ENCODE assay signal across 19 mouse cellular contexts in genomic region chr11:18954852-18955251, GRCm38 (mm10).
DNase-seq lines count a peak whose midpoint lies in the region; ATAC-seq and TF ChIP-seq lines count a peak whose summit lies in the region.
"Had no signal": no experiment of that assay in that cellular context is flagged by ENCODE, and none has a peak within 500 bp of the region (broad histone marks: within the 10 kb centered on the region; RNA-seq: fewer than 3 reads in every experiment).

No protein-coding gene starts in this region.

- no peaks in the 10 kb centered on the region for H3K36me3 ChIP-seq in forebrain, embryonic 11.5 days (ENCODE audit: control insufficient read depth, insufficient read depth, low read length)
- H3K36me3 ChIP-seq in forebrain, postnatal 0 days (ENCODE audit: insufficient read depth), result no peaks in the 10 kb centered on the region
- peaks cover 11% of the 10 kb centered on the region for H3K36me3 ChIP-seq in heart, embryonic 13.5 days
- no peaks in the 10 kb centered on the region for H3K36me3 ChIP-seq in midbrain, embryonic 14.5 days (ENCODE audit: control insufficient read depth, insufficient read depth, low read length)
- H3K36me3 ChIP-seq in midbrain, embryonic 13.5 days, result no peaks in the 10 kb centered on the region
- H3K36me3 ChIP-seq in forebrain, embryonic 15.5 days, result no peaks in the 10 kb centered on the region
- H3K36me3 ChIP-seq: embryonic facial prominence, embryonic 10.5 days; heart, embryonic 15.5 days; hindbrain, embryonic 12.5 days had no signal

- no peak for TF ChIP-seq CTCF in forebrain, postnatal 0 days (IDR thresholded peaks at IDR 0.05; ENCODE audit: low read depth)

- DNase-seq in forebrain, embryonic 11.5 days (ENCODE audit: low spot score), result no peak
- DNase-seq in forebrain, postnatal 0 days, result no peak
- DNase-seq in heart, adult 18-20 months, result no peak
- peak; percentile 44 for DNase-seq in midbrain, embryonic 14.5 days
- DNase-seq: adrenal gland, postnatal 14 days; cerebellum, postnatal 10 days; gastrocnemius, postnatal 14 days had no signal

- H3K4me2 ChIP-seq in forebrain, embryonic 11.5 days (ENCODE audit: low read depth, low read length, severe bottlenecking), result no peak overlapping the region
- no peak overlapping the region for H3K4me2 ChIP-seq in forebrain, postnatal 0 days (ENCODE audit: low read depth)
- no peak overlapping the region for H3K4me2 ChIP-seq in heart, embryonic 13.5 days
- no peak overlapping the region for H3K4me2 ChIP-seq in midbrain, embryonic 14.5 days (ENCODE audit: low read length)
- H3K4me2 ChIP-seq in midbrain, embryonic 13.5 days (replicated peaks), result no peak overlapping the region
- no peak overlapping the region for H3K4me2 ChIP-seq in forebrain, embryonic 15.5 days (replicated peaks)
- H3K4me2 ChIP-seq: heart, embryonic 15.5 days; hindbrain, embryonic 12.5 days had no signal

- no peaks in the 10 kb centered on the region for H3K27me3 ChIP-seq in forebrain, embryonic 11.5 days (ENCODE audit: control insufficient read depth, insufficient read depth, low read length)
- H3K27me3 ChIP-seq in forebrain, postnatal 0 days (ENCODE audit: insufficient read depth, low read length), result no peaks in the 10 kb centered on the region
- H3K27me3 ChIP-seq in heart, embryonic 13.5 days (replicated peaks), result no peaks in the 10 kb centered on the region
- H3K27me3 ChIP-seq in midbrain, embryonic 14.5 days (ENCODE audit: control insufficient read depth, insufficient read depth, low read length), result no peaks in the 10 kb centered on the region
- no peaks in the 10 kb centered on the region for H3K27me3 ChIP-seq in midbrain, embryonic 13.5 days
- H3K27me3 ChIP-seq in forebrain, embryonic 15.5 days, result no peaks in the 10 kb centered on the region
- H3K27me3 ChIP-seq: heart, embryonic 15.5 days; hindbrain, embryonic 12.5 days; Patski had no signal

- peak; percentile 64; the same call in 1 of the 2 replicates for ATAC-seq in forebrain, embryonic 11.5 days (replicated peaks; ENCODE audit: low FRiP score)
- ATAC-seq in forebrain, postnatal 0 days, result no peak
- no peak for ATAC-seq in heart, embryonic 13.5 days (ENCODE audit: extremely low read depth, insufficient number of reproducible peaks, low FRiP score, low TSS enrichment)
- no peak for ATAC-seq in midbrain, embryonic 14.5 days (ENCODE audit: low FRiP score, low TSS enrichment)
- no peak for ATAC-seq in midbrain, embryonic 13.5 days
- 0 out of 2 replicates have a peak, but pooled peaks have one; percentile 26 for ATAC-seq in forebrain, embryonic 15.5 days (replicated peaks)
- no peak for ATAC-seq in megakaryocyte-erythroid progenitor cell, adult 5-6 weeks (replicated peaks; ENCODE audit: low FRiP score, low TSS enrichment, poor library complexity, severe bottlenecking)
- ATAC-seq: activated CD4-positive, CD25-positive, alpha-beta regulatory T cell, adult 4 months; hindbrain, embryonic 16.5 days; inflammation-experienced regulatory T-cells, adult 6 months; intestine, postnatal 0 days; Patski had no signal

- no peak overlapping the region for H3K4me3 ChIP-seq in forebrain, embryonic 11.5 days (ENCODE audit: low read depth, low read length)
- no peak overlapping the region for H3K4me3 ChIP-seq in forebrain, postnatal 0 days (ENCODE audit: low read depth, low read length)
- no peak overlapping the region for H3K4me3 ChIP-seq in heart, embryonic 13.5 days
- H3K4me3 ChIP-seq in midbrain, embryonic 14.5 days (replicated peaks; ENCODE audit: low read depth, low read length), result no peak overlapping the region
- no peak overlapping the region for H3K4me3 ChIP-seq in midbrain, embryonic 13.5 days (replicated peaks)
- no peak overlapping the region for H3K4me3 ChIP-seq in forebrain, embryonic 15.5 days
- H3K4me3 ChIP-seq: embryonic facial prominence, embryonic 10.5 days; heart, embryonic 15.5 days; hindbrain, embryonic 12.5 days had no signal

- peaks cover 5% of the 10 kb centered on the region; the same call in 1 of the 2 replicates for H3K4me1 ChIP-seq in forebrain, embryonic 11.5 days (replicated peaks; ENCODE audit: control insufficient read depth, insufficient read depth, low read length)
- no peaks in the 10 kb centered on the region; the same call in 1 of the 2 replicates for H3K4me1 ChIP-seq in forebrain, postnatal 0 days (ENCODE audit: insufficient read depth)
- H3K4me1 ChIP-seq in heart, embryonic 13.5 days, result peaks cover 85% of the 10 kb centered on the region
- peaks cover 13% of the 10 kb centered on the region for H3K4me1 ChIP-seq in midbrain, embryonic 14.5 days (ENCODE audit: control insufficient read depth, insufficient read depth, low read length)
- H3K4me1 ChIP-seq in midbrain, embryonic 13.5 days (replicated peaks), result peaks cover 25% of the 10 kb centered on the region
- peaks cover 4% of the 10 kb centered on the region; the same call in 1 of the 2 replicates for H3K4me1 ChIP-seq in forebrain, embryonic 15.5 days

- no peak overlapping the region for H3K27ac ChIP-seq in forebrain, embryonic 11.5 days (ENCODE audit: low read depth, low read length)
- no peak overlapping the region for H3K27ac ChIP-seq in forebrain, postnatal 0 days (ENCODE audit: low read depth, low read length)
- no peak overlapping the region for H3K27ac ChIP-seq in heart, embryonic 13.5 days (replicated peaks)
- no peak overlapping the region for H3K27ac ChIP-seq in midbrain, embryonic 14.5 days (replicated peaks; ENCODE audit: low read depth, low read length)
- H3K27ac ChIP-seq in midbrain, embryonic 13.5 days, result no peak overlapping the region
- no peak overlapping the region for H3K27ac ChIP-seq in forebrain, embryonic 15.5 days (replicated peaks)
- H3K27ac ChIP-seq: embryonic facial prominence, embryonic 10.5 days; heart, embryonic 15.5 days; hindbrain, embryonic 12.5 days had no signal

- WGBS in forebrain, embryonic 11.5 days, result 65% methylated on average over 2 of the region's 2 CpGs
- 71% methylated on average over 2 of the region's 2 CpGs for WGBS in forebrain, postnatal 0 days
- WGBS in heart, embryonic 13.5 days, result 84% methylated on average over 2 of the region's 2 CpGs
- 20% methylated on average over 2 of the region's 2 CpGs for WGBS in midbrain, embryonic 14.5 days
- WGBS in midbrain, embryonic 13.5 days, result 32% methylated on average over 2 of the region's 2 CpGs
- 49% methylated on average over 2 of the region's 2 CpGs for WGBS in forebrain, embryonic 15.5 days

- no peak overlapping the region for H3K9ac ChIP-seq in forebrain, embryonic 11.5 days (ENCODE audit: low read length)
- H3K9ac ChIP-seq in forebrain, postnatal 0 days, result no peak overlapping the region
- H3K9ac ChIP-seq in heart, embryonic 13.5 days, result 0 out of 2 replicates have a peak overlapping the region, but pooled peaks have one; percentile 19
- H3K9ac ChIP-seq in midbrain, embryonic 14.5 days (replicated peaks; ENCODE audit: low read length), result no peak overlapping the region
- no peak overlapping the region for H3K9ac ChIP-seq in midbrain, embryonic 13.5 days (replicated peaks)
- H3K9ac ChIP-seq in forebrain, embryonic 15.5 days (replicated peaks), result no peak overlapping the region
- H3K9ac ChIP-seq: heart, embryonic 15.5 days; hindbrain, embryonic 12.5 days had no signal

- H3K9me3 ChIP-seq in forebrain, embryonic 11.5 days (ENCODE audit: control insufficient read depth, low read length), result no peaks in the 10 kb centered on the region
- H3K9me3 ChIP-seq in forebrain, postnatal 0 days (ENCODE audit: low read length), result no peaks in the 10 kb centered on the region
- H3K9me3 ChIP-seq in heart, embryonic 13.5 days, result no peaks in the 10 kb centered on the region
- no peaks in the 10 kb centered on the region for H3K9me3 ChIP-seq in midbrain, embryonic 14.5 days (ENCODE audit: control insufficient read depth, low read length)
- no peaks in the 10 kb centered on the region for H3K9me3 ChIP-seq in midbrain, embryonic 13.5 days
- H3K9me3 ChIP-seq in forebrain, embryonic 15.5 days, result no peaks in the 10 kb centered on the region
- H3K9me3 ChIP-seq: embryonic facial prominence, embryonic 10.5 days; heart, embryonic 15.5 days; hindbrain, embryonic 12.5 days had no signal

Comparison
In these comparisons a context has a peak if more than half of its experiments do, and no peak if none do; other contexts are left out.
1. ATAC-seq: peak in forebrain, embryonic 11.5 days (single experiment) and forebrain, embryonic 15.5 days (single experiment); none in forebrain, postnatal 0 days (single experiment), heart, embryonic 13.5 days (single experiment), midbrain, embryonic 14.5 days (single experiment), midbrain, embryonic 13.5 days (single experiment) and megakaryocyte-erythroid progenitor cell, adult 5-6 weeks (single experiment).